Mouse (Mus musculus) MEL (cell line): ENCODE data around the gene Adam1b. TPM values are rescaled to one million over a fixed set of nuclear protein-coding genes. Genes with fewer than 3 reads are reported as not detected.
A peak's percentile ranks its signal among the peaks of the same experiment; 100 is the strongest.

Experiments
- DNase-seq: peaks from one replicate; pipeline ENCODE4 v3.0.0; 2011; ENCODE audit warnings: low read depth, low spot score
- H3K27ac ChIP-seq: 2 replicates; pipeline ENCODE4 v1.5.1; 2012; ENCODE audit warnings: low read depth, mild to moderate bottlenecking, control low read depth, low read length, moderate library complexity; ENCODE audit not compliant: control insufficient read depth
- H3K27me3 ChIP-seq, 2 experiments: fragments of 150-350 bp in 1 of 2; sonication (generic) in 1 of 2; 2 replicates each; pipeline ENCODE4 v1.6.1; 2012; ENCODE audit warnings: low read length in 2 of 2, mild to moderate bottlenecking in 2 of 2, improper control_type of control experiment in 1 of 2, moderate library complexity in 1 of 2; ENCODE audit not compliant: insufficient read depth in 2 of 2, control insufficient read depth in 1 of 2
- H3K36me3 ChIP-seq, 2 experiments: 2 replicates each; pipeline ENCODE4 v1.6.1; 2012 to 2014; ENCODE audit warnings: low read length in 2 of 2, improper control_type of control experiment in 1 of 2, inconsistent platforms in 1 of 2, mild to moderate bottlenecking in 1 of 2; ENCODE audit not compliant: insufficient read depth in 2 of 2, control insufficient read depth in 1 of 2
- H3K4me1 ChIP-seq, 2 experiments: fragments of 150-350 bp in 1 of 2; sonication (generic) in 1 of 2; 2 replicates each; pipeline ENCODE4 v1.6.1; 2012; ENCODE audit warnings: low read length in 2 of 2, improper control_type of control experiment in 1 of 2, mild to moderate bottlenecking in 1 of 2; ENCODE audit not compliant: insufficient read depth in 2 of 2, control insufficient read depth in 1 of 2
- H3K4me3 ChIP-seq, 2 experiments: fragments of 150-350 bp in 1 of 2; sonication (generic) in 1 of 2; 2 replicates each; pipeline ENCODE4 v1.5.1; 2012; ENCODE audit warnings: low read depth in 2 of 2, low read length in 2 of 2, mild to moderate bottlenecking in 2 of 2, moderate library complexity in 2 of 2, control low read depth in 1 of 2, improper control_type of control experiment in 1 of 2; ENCODE audit not compliant: control insufficient read depth in 1 of 2, insufficient read depth in 1 of 2
- H3K79me2 ChIP-seq: 2 replicates; pipeline ENCODE4 v1.6.1; 2012; ENCODE audit warnings: mild to moderate bottlenecking, low read length, moderate library complexity; ENCODE audit not compliant: control insufficient read depth, poor library complexity, insufficient read depth
- H3K9ac ChIP-seq: 2 replicates; pipeline ENCODE4 v1.6.1; 2012; ENCODE audit warnings: low read depth, mild to moderate bottlenecking, control low read depth, low read length, moderate library complexity; ENCODE audit not compliant: control insufficient read depth, poor library complexity, severe bottlenecking
- H3K9me3 ChIP-seq: fragments of 150-350 bp; sonication (generic); replicated peaks from 2 replicates; pipeline ENCODE4 v1.6.1; 2012; ENCODE audit warnings: mild to moderate bottlenecking, low read length, improper control_type of control experiment, moderate library complexity; ENCODE audit not compliant: insufficient read depth
- BHLHE40 ChIP-seq: IDR thresholded peaks from 2 replicates; pipeline ENCODE4 v1.6.1; 2012; ENCODE audit warnings: low read depth, mild to moderate bottlenecking, inconsistent platforms, low read length, improper control_type of control experiment, borderline replicate concordance
- EP300 ChIP-seq, 2 experiments: IDR thresholded peaks; 2 replicates each; pipeline ENCODE4 v1.6.1; 2011; ENCODE audit warnings: improper control_type of control experiment in 2 of 2, low read length in 2 of 2, low read depth in 1 of 2, mild to moderate bottlenecking in 1 of 2
- ETS1 ChIP-seq: IDR thresholded peaks from 2 replicates; pipeline ENCODE4 v1.6.1; 2012; ENCODE audit warnings: low read depth, mild to moderate bottlenecking, inconsistent platforms, low read length, improper control_type of control experiment, moderate library complexity
- GABPA ChIP-seq: IDR thresholded peaks from 2 replicates; pipeline ENCODE4 v1.6.1; 2012; ENCODE audit warnings: low read depth, mild to moderate bottlenecking, inconsistent platforms, low read length, improper control_type of control experiment, moderate library complexity
- GATA1 ChIP-seq: IDR thresholded peaks from 2 replicates; pipeline ENCODE4 v1.6.1; 2011; ENCODE audit warnings: low read depth, low read length, improper control_type of control experiment
- JUND ChIP-seq: IDR thresholded peaks from 2 replicates; pipeline ENCODE4 v1.6.1; 2011; ENCODE audit warnings: low read depth, mild to moderate bottlenecking, improper control_type of control experiment, low read length
- MAX ChIP-seq: IDR thresholded peaks from 2 replicates; pipeline ENCODE4 v1.6.1; 2011; ENCODE audit warnings: low read length, improper control_type of control experiment
- MEF2A ChIP-seq: IDR thresholded peaks from 2 replicates; pipeline ENCODE4 v1.6.1; 2014; ENCODE audit warnings: low read depth, mild to moderate bottlenecking, inconsistent platforms, low read length, improper control_type of control experiment; ENCODE audit not compliant: poor library complexity, insufficient replicate concordance, severe bottlenecking; ENCODE audit errors: extremely low read depth
- MXI1 ChIP-seq: IDR thresholded peaks from 2 replicates; pipeline ENCODE4 v1.6.1; 2011; ENCODE audit warnings: mild to moderate bottlenecking, low read depth, low read length, improper control_type of control experiment
- MYB ChIP-seq: IDR thresholded peaks from 2 replicates; pipeline ENCODE4 v1.6.1; 2011; ENCODE audit warnings: mild to moderate bottlenecking, low read depth, low read length, improper control_type of control experiment
- MYC ChIP-seq: IDR thresholded peaks from 2 replicates; pipeline ENCODE4 v1.6.1; 2011; ENCODE audit warnings: low read depth, mild to moderate bottlenecking, low read length, improper control_type of control experiment, moderate library complexity
- POLR2AphosphoS5 ChIP-seq: IDR thresholded peaks from 2 replicates; pipeline ENCODE4 v1.6.1; 2012; ENCODE audit warnings: low read depth, borderline replicate concordance, mild to moderate bottlenecking, inconsistent platforms, low read length, moderate library complexity, mixed read lengths
- SIN3A ChIP-seq: IDR thresholded peaks from 2 replicates; pipeline ENCODE4 v1.6.1; 2012; ENCODE audit warnings: low read length, improper control_type of control experiment, inconsistent platforms
- TBP ChIP-seq: IDR thresholded peaks from 2 replicates; pipeline ENCODE4 v1.8.0; 2011; ENCODE audit warnings: low read depth, low read length, improper control_type of control experiment
- TCF12 ChIP-seq: IDR thresholded peaks from 2 replicates; pipeline ENCODE4 v1.6.1; 2014; ENCODE audit warnings: low read depth, mild to moderate bottlenecking, inconsistent platforms, low read length, improper control_type of control experiment, moderate library complexity
- USF1 ChIP-seq: IDR thresholded peaks from 2 replicates; pipeline ENCODE4 v1.6.1; 2014; ENCODE audit warnings: low read depth, mild to moderate bottlenecking, inconsistent platforms, low read length, improper control_type of control experiment, moderate library complexity
- USF2 ChIP-seq, 2 experiments: IDR thresholded peaks; 2 replicates each; pipeline ENCODE4 v1.6.1; 2011 to 2012; ENCODE audit warnings: improper control_type of control experiment in 2 of 2, low read length in 2 of 2, borderline replicate concordance in 1 of 2, inconsistent platforms in 1 of 2, low read depth in 1 of 2, mild to moderate bottlenecking in 1 of 2; ENCODE audit not compliant: insufficient read depth in 1 of 2
- polyA plus RNA-seq, 2 experiments: library from polyadenylated mRNA; stranded (reverse) in 1 of 2; unstranded in 1 of 2; fragments of >175 nt in 1 of 2; fragments of >200 nt in 1 of 2; gene quantifications; 2 replicates each; pipeline versions ENCODE4 v1.2.1 to v1.2.4; 2012; ENCODE audit warnings: low replicate concordance in 2 of 2, low read depth in 1 of 2; ENCODE audit not compliant: insufficient read length in 2 of 2, insufficient read depth in 1 of 2, missing spikeins in 1 of 2
- total RNA-seq: library from RNA; depleted of rRNA; stranded (reverse); fragments of 300-350 nt; gene quantifications from 2 replicates; pipeline ENCODE4 v1.2.3, GENCODE M21; 2012

Adam1b gene
- total and polyA plus RNA-seq, 3 experiments, result 0.06 TPM; not detected in 2

GRCm38 (mm10) chr5:121461339-121462170, 41.7 kb downstream of the Adam1b start:
- DNase-seq, result no peak
- no peak for TF ChIP-seq USF1
- TF ChIP-seq GATA1, result peak; percentile 45
- TF ChIP-seq GABPA, result no peak
- peak; percentile 42; the same call in 1 of the 2 replicates for TF ChIP-seq MAX
- no peak for TF ChIP-seq USF2 (IDR thresholded peaks at IDR 0.05; ENCODE audit: borderline replicate concordance in 1 of 2, insufficient read depth in 1 of 2, low read depth in 1 of 2, low read length in 2 of 2)
- no peak for TF ChIP-seq JUND
- TF ChIP-seq TCF12, result peak; percentile 33; the same call in 1 of the 2 replicates
- peak; percentile 66; the same call in 1 of the 2 replicates for TF ChIP-seq POLR2AphosphoS5
- peak; percentile 38; the same call in 1 of the 2 replicates for TF ChIP-seq MYC
- TF ChIP-seq ETS1, result no peak
- TF ChIP-seq SIN3A, result 0 out of 2 replicates have a peak, but pooled peaks have one; percentile 36
- TF ChIP-seq MYB, result no peak
- peak; percentile 52; the same call in 1 of the 2 replicates for TF ChIP-seq BHLHE40
- TF ChIP-seq MEF2A, result no peak
- TF ChIP-seq MXI1, result peak; percentile 14; the same call in 1 of the 2 replicates
- no peak for TF ChIP-seq TBP
- peak; percentile 20 to 28; a peak in 1 of 4 replicates for TF ChIP-seq EP300 (IDR thresholded peaks at IDR 0.05; ENCODE audit: low read depth in 1 of 2, low read length in 2 of 2)
- Histone ChIP-seq H3K79me2 (no peaks in the 10 kb centered on the region), H3K4me1 (peaks cover 0 to 10% of the 10 kb centered on the region in 2 experiments; a peak in 3 of 4 replicates), H3K4me3 (no peak overlapping the region), H3K36me3 (peaks cover 0 to 17% of the 10 kb centered on the region in 2 experiments; a peak in 2 of 4 replicates), H3K9ac (no peak overlapping the region), H3K9me3 (no peaks in the 10 kb centered on the region), H3K27me3 (no peaks in the 10 kb centered on the region), H3K27ac (peak overlapping the region; percentile 9; the same call in 1 of the 2 replicates)
